Mouse (Mus musculus) liver, embryonic 16.5 days (tissue): Measurements from ENCODE around the gene Chrng. TPM values are rescaled to one million over a fixed set of nuclear protein-coding genes. Genes with fewer than 3 reads are reported as not detected.

Experiments used
- ATAC-seq: fragments of 200-750 bp; cut with Nextera tagmentation; 2 replicates; pipeline ENCODE4 v1.8.0; 2017; ENCODE audit warnings: low read depth, mild to moderate bottlenecking, moderate number of reproducible peaks, moderate library complexity
- H3K27ac ChIP-seq: fragments of 300-500 bp; sonication (generic); 2 replicates; pipeline ENCODE4 v1.5.1; 2014; ENCODE audit warnings: mild to moderate bottlenecking, low read length
- H3K27me3 ChIP-seq: fragments of 300-500 bp; sonication (generic); 2 replicates; pipeline ENCODE4 v1.6.1; 2014; ENCODE audit warnings: low read depth, low read length, mixed read lengths; ENCODE audit not compliant: control insufficient read depth, insufficient read depth
- H3K36me3 ChIP-seq: fragments of 300-500 bp; sonication (generic); 2 replicates; pipeline ENCODE4 v1.6.1; 2014; ENCODE audit warnings: mild to moderate bottlenecking; ENCODE audit not compliant: control insufficient read depth, insufficient read depth
- H3K4me1 ChIP-seq: fragments of 300-500 bp; sonication (generic); 2 replicates; pipeline ENCODE4 v1.6.1; 2014; ENCODE audit warnings: low read depth, low read length, mixed read lengths; ENCODE audit not compliant: control insufficient read depth
- H3K4me2 ChIP-seq: fragments of 300-500 bp; sonication (generic); 2 replicates; pipeline ENCODE4 v1.6.1; 2014; ENCODE audit warnings: low read depth, low read length, mixed read lengths
- H3K4me3 ChIP-seq: fragments of 300-500 bp; sonication (generic); 2 replicates; pipeline ENCODE4 v1.5.1; 2014; ENCODE audit warnings: low read depth, mild to moderate bottlenecking, low read length
- H3K9ac ChIP-seq: fragments of 300-500 bp; sonication (generic); 2 replicates; pipeline ENCODE4 v1.6.1; 2014; ENCODE audit warnings: low read depth, low read length
- H3K9me3 ChIP-seq: fragments of 300-500 bp; sonication (generic); replicated peaks from 2 replicates; pipeline ENCODE4 v1.6.1; 2016; ENCODE audit warnings: low read length; ENCODE audit not compliant: control insufficient read depth
- WGBS: fragments of 180-500 bp; shearing (Covaris S2); extraction: QIAGEN DNeasy Blood & Tissue Kit; methylation state at CpG from one replicate; pipeline ENCODE4 v1.1.7; 2014; ENCODE audit not compliant: insufficient replicate concordance; 5-methylcytosine and 5-hydroxymethylcytosine counted together
- polyA plus RNA-seq: library from polyadenylated mRNA; unstranded; fragments of >200 nt; fragmentation: Nextera tagmentation; extraction: Ambion mirVana; gene quantifications from 2 replicates; pipeline ENCODE4 v1.2.1, GENCODE M21; 2015

Gene Chrng
- 0.18 and 0.99 TPM in 2 replicates for polyA plus RNA-seq

GRCm38 (mm10) chr1:87204465-87204864, at the start of gene Chrng:
Gene Chrng (plus strand): TSS chr1:87204657.
- 67% methylated on average over 7 of the region's 7 CpGs for WGBS
- ATAC-seq, result no peak
- Histone ChIP-seq H3K4me3 (no peak within 1 kb of the TSS), H3K9me3 (no peaks in the 10 kb centered on the region), H3K9ac (no peak within 1 kb of the TSS), H3K27me3 (peaks cover 18% of the 10 kb centered on the region), H3K4me1 (no peaks in the 10 kb centered on the region), H3K27ac (no peak within 1 kb of the TSS), H3K36me3 (no peaks in the 10 kb centered on the region), H3K4me2 (no peak within 1 kb of the TSS)

GRCm38 (mm10) chr1:87155531-87156198, 48.8 kb upstream of the Chrng start:
- Histone ChIP-seq H3K27ac (no peak overlapping the region), H3K36me3 (no peaks in the 10 kb centered on the region), H3K4me3 (no peak overlapping the region), H3K9ac (no peak overlapping the region), H3K4me1 (no peaks in the 10 kb centered on the region), H3K4me2 (no peak overlapping the region), H3K27me3 (peaks cover 72% of the 10 kb centered on the region), H3K9me3 (no peaks in the 10 kb centered on the region)
- no peak for ATAC-seq
- WGBS, result under 1% methylated on average over 43 of the region's 56 CpGs

DNA sequence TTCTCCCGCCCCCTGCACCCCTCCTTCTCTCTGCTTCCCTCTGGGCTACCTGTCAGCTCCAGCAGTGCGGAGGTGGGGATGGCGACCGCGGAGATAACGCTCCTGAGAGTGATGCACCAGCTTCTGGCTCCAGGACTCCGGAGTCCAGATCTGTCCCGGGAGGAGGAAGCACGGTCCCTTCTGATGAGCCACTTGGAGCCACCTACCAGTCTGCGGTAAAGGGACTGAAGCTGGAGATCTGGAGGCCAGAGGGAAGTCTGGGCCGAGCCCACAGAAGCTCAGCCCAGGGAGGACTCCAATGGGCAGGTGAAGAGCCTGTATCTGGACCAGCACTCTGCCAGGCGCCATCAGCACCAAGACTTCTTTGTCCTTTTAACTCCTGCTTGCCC, 48.3 kb upstream of the Chrng start, which contains the start of gene Ecel1:
Ecel1 (minus strand) TSS at position 323 of the 389 bp plus-strand sequence.
- H3K4me2 ChIP-seq, result no peak within 1 kb of the TSS
- no peak for ATAC-seq
- WGBS, result 2% methylated on average over 12 of the region's 12 CpGs
- H3K4me1 ChIP-seq, result no peaks in the 10 kb centered on the region
- no peak within 1 kb of the TSS for H3K4me3 ChIP-seq
- no peak within 1 kb of the TSS for H3K27ac ChIP-seq
- peaks cover 72% of the 10 kb centered on the region for H3K27me3 ChIP-seq
- H3K36me3 ChIP-seq, result no peaks in the 10 kb centered on the region
- no peaks in the 10 kb centered on the region for H3K9me3 ChIP-seq
- H3K9ac ChIP-seq, result no peak within 1 kb of the TSS

- 40% methylated on average over 3 of the region's 3 CpGs for WGBS
- Histone ChIP-seq H3K36me3 (no peaks in the 10 kb centered on the region), H3K27ac (no peak overlapping the region), H3K9ac (no peak overlapping the region), H3K4me2 (no peak overlapping the region), H3K27me3 (peaks cover 40% of the 10 kb centered on the region), H3K9me3 (no peaks in the 10 kb centered on the region), H3K4me1 (no peaks in the 10 kb centered on the region), H3K4me3 (no peak overlapping the region)
- no peak for ATAC-seq
Observed at GRCm38 (mm10) chr1:87159396-87159795, 45.1 kb upstream of the Chrng start.

GRCm38 (mm10) chr1:87164164-87164795, 40.2 kb upstream of the Chrng start:
- no peaks in the 10 kb centered on the region for H3K9me3 ChIP-seq
- no peak for ATAC-seq
- peaks cover 2% of the 10 kb centered on the region; the same call in 1 of the 2 replicates for H3K27me3 ChIP-seq
- no peaks in the 10 kb centered on the region for H3K36me3 ChIP-seq
- no peak overlapping the region for H3K4me2 ChIP-seq
- no peak overlapping the region for H3K27ac ChIP-seq
- 31% methylated on average over 11 of the region's 11 CpGs for WGBS
- H3K9ac ChIP-seq, result no peak overlapping the region
- no peaks in the 10 kb centered on the region for H3K4me1 ChIP-seq
- no peak overlapping the region for H3K4me3 ChIP-seq

DNA sequence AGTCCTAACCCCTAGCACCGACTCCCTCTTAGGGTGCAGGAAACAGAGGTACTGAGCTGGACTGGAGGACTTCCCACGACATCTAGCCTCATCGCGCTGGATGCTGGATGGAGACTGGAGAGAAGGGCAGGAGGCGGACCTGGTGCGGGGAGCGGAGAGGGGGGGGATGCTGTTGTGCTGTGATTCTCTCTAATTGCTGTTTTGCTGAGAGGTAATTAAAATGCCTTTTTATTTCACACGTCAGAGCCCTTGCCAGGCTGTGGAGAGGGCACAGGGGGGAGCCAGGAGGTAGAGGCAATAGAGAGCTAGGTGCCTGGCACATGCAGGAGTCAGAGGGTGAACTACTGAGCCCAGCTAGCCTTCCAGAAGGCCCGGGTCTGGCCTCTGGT, 39.7 kb upstream of the Chrng start:
- H3K27me3 ChIP-seq, result peaks cover 3% of the 10 kb centered on the region; the same call in 1 of the 2 replicates
- H3K9ac ChIP-seq, result no peak overlapping the region
- H3K4me1 ChIP-seq, result no peaks in the 10 kb centered on the region
- no peak for ATAC-seq
- no peak overlapping the region for H3K4me2 ChIP-seq
- H3K9me3 ChIP-seq, result no peaks in the 10 kb centered on the region
- no peaks in the 10 kb centered on the region for H3K36me3 ChIP-seq
- 44% methylated on average over 9 of the region's 9 CpGs for WGBS
- H3K27ac ChIP-seq, result no peak overlapping the region
- no peak overlapping the region for H3K4me3 ChIP-seq

DNA sequence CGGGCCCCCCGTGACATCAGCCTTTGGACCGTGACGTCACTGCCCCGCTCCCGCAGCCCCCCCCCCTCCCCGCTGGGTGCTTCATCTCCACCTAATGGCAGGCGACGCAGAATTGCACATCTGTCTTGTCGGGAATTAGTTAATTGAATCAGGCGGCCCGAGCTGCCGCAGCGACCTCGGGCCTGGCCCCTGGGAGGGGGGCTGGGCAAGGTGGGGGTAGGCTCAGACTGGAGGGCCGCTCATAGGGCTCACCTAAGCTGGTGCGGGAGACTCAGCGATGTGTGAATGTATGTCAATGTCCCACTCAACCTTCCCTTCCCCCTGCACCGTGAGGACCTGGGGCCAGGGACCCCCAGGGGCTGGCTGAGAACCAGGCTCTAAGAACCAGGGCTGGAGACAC, 34.0 kb upstream of the Chrng start:
- ATAC-seq, result no peak
- H3K27me3 ChIP-seq, result peaks cover 16% of the 10 kb centered on the region
- H3K4me3 ChIP-seq, result no peak overlapping the region
- no peaks in the 10 kb centered on the region; the same call in 1 of the 2 replicates for H3K4me1 ChIP-seq
- H3K9me3 ChIP-seq, result no peaks in the 10 kb centered on the region
- H3K27ac ChIP-seq, result no peak overlapping the region
- no peak overlapping the region for H3K4me2 ChIP-seq
- 17% methylated on average over 19 of the region's 19 CpGs for WGBS
- H3K9ac ChIP-seq, result no peak overlapping the region
- no peaks in the 10 kb centered on the region for H3K36me3 ChIP-seq

DNA sequence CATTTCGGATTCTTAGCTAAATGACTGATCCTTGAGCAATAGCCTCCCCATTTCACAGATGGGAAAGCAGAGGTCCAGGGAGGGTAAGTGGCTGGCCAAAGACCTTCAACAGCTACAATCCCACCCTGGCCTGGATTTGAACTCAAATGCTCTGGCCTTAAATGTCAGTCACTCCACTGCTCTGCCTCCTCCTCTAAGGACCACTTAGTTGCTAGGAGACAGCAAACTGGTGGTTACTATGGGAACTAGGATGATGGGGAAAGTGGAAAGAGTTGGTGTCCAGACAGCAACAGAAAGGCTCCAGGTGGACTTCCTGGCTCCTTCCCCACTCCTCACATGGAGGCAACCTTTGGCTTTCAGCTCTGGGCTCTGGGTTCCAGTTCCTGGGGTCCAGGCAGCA, 33.1 kb upstream of the Chrng start:
- Histone ChIP-seq H3K36me3 (no peaks in the 10 kb centered on the region), H3K9me3 (no peaks in the 10 kb centered on the region), H3K4me1 (no peaks in the 10 kb centered on the region; the same call in 1 of the 2 replicates), H3K4me3 (no peak overlapping the region), H3K27me3 (peaks cover 14% of the 10 kb centered on the region), H3K4me2 (no peak overlapping the region), H3K27ac (no peak overlapping the region), H3K9ac (no peak overlapping the region)
- no peak for ATAC-seq
- WGBS, result 47% methylated on average over 1 of the region's 1 CpGs

GRCm38 (mm10) chr1:87172316-87172715, 32.1 kb upstream of the Chrng start:
- no peak overlapping the region for H3K4me2 ChIP-seq
- no peak overlapping the region for H3K9ac ChIP-seq
- no peaks in the 10 kb centered on the region; the same call in 1 of the 2 replicates for H3K4me1 ChIP-seq
- no peaks in the 10 kb centered on the region for H3K36me3 ChIP-seq
- H3K4me3 ChIP-seq, result no peak overlapping the region
- H3K9me3 ChIP-seq, result no peaks in the 10 kb centered on the region
- ATAC-seq, result no peak
- 46% methylated on average over 9 of the region's 9 CpGs for WGBS
- H3K27me3 ChIP-seq, result peaks cover 14% of the 10 kb centered on the region
- no peak overlapping the region for H3K27ac ChIP-seq
